Mouse (Mus musculus) cerebellum, adult 11 months (tissue): ENCODE results near the gene Bcam.

Source experiments
- DNase-seq: peaks from one replicate; pipeline ENCODE4 v3.0.0; 2022

The Bcam gene

GRCm38 (mm10) chr7:19718297-19718952 is 52.4 kb downstream of the Bcam start:
- no peak for DNase-seq

GRCm38 (mm10) chr7:19717346-19717745 is 53.5 kb downstream of the Bcam start:
- no peak for DNase-seq

- no peak for DNase-seq
These were observed 54.0 kb downstream of the Bcam start for GRCm38 (mm10) chr7:19716822-19717221.

GRCm38 (mm10) chr7:19716055-19716682 is 54.6 kb downstream of the Bcam start:
- DNase-seq, result no peak

- peak; percentile 99 for DNase-seq
These were observed 55.4 kb downstream of the Bcam start, which contains the start of gene Tomm40 for GRCm38 (mm10) chr7:19715239-19716054. Tomm40 (minus strand) TSS chr7:19715438.

- no peak for DNase-seq
These were observed 56.0 kb downstream of the Bcam start for GRCm38 (mm10) chr7:19714836-19715235.

- no peak for DNase-seq
These were observed 57.2 kb downstream of the Bcam start for GRCm38 (mm10) chr7:19713598-19713997.

- peak; percentile 44 for DNase-seq
These were observed 57.6 kb downstream of the Bcam start for GRCm38 (mm10) chr7:19713196-19713595.

GRCm38 (mm10) chr7:19712414-19712813 is 58.4 kb downstream of the Bcam start:
- no peak for DNase-seq

GRCm38 (mm10) chr7:19710650-19711049 is 60.2 kb downstream of the Bcam start:
- no peak for DNase-seq
